9 mouse cellular contexts compared by ENCODE assay signal in the genomic region with DNA sequence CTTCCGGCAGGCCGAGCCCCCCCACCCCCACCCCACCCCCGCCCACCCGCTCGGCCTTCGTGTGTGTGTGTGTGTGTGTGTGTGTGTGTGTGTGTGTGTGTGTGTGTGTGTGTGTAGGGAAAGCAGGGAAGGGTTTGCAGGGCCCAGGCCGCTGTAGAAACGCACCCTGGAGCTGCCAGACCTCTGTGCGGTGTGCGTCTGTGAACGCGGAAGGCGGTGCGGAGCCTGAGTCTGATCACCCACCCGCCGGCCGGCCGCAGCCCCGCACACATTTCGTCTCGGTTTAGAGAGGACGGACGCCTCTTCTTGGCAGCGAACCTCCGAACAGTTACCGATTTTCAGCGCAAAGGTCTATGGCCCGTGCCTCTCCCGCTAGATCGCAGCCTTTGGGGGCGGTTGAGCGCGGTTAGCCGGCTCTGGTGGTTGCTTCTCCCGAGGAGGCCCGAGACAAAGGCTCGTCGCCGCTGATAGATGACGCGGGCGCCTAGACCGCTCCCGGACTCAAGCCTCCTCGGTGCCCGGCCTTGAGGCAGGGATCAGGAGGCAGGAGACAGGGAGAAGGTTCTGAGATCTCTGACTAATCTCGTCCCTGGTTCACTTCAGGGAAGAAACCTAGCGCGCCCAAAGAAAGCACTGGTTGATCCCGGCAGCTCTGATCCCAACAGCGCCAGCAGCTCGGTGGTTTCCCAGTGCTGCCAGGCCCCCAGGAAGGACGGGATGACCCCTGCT. TPM values are rescaled to one million over a fixed set of nuclear protein-coding genes. Genes with fewer than 3 reads are reported as not detected.
DNase-seq lines count a peak whose midpoint lies in the region; ATAC-seq and TF ChIP-seq lines count a peak whose summit lies in the region.
"Had no signal": no experiment of that assay in that cellular context is flagged by ENCODE, and none has a peak within 500 bp of the region (broad histone marks: within the 10 kb centered on the region; RNA-seq: fewer than 3 reads in every experiment).

No protein-coding gene starts in this region.

- peaks cover 100% of the 10 kb centered on the region for H3K27me3 ChIP-seq in heart, embryonic 14.5 days (ENCODE audit: control insufficient read depth, insufficient read depth, low read length)
- peaks cover 96% of the 10 kb centered on the region for H3K27me3 ChIP-seq in E14TG2a.4 (ENCODE audit: insufficient read depth, low read length)
- H3K27me3 ChIP-seq in forebrain, embryonic 15.5 days: peaks cover 99% of the 10 kb centered on the region
- H3K27me3 ChIP-seq in limb, embryonic 14.5 days (ENCODE audit: control insufficient read depth, insufficient read depth, low read length): peaks cover 96% of the 10 kb centered on the region

- peak overlapping the region; percentile 60 for H3K4me2 ChIP-seq in heart, embryonic 14.5 days (ENCODE audit: low read length)
- H3K4me2 ChIP-seq in forebrain, embryonic 15.5 days (replicated peaks): peak overlapping the region; percentile 26
- peak overlapping the region; percentile 53 for H3K4me2 ChIP-seq in limb, embryonic 14.5 days (replicated peaks; ENCODE audit: low read depth, low read length, severe bottlenecking)

- H3K27ac ChIP-seq in heart, embryonic 14.5 days (replicated peaks in 1 of 2; ENCODE audit: control insufficient read depth in 1 of 2, insufficient read depth in 1 of 2, low read depth in 2 of 2, low read length in 2 of 2): no peak overlapping the region
- H3K27ac ChIP-seq in forebrain, embryonic 15.5 days (replicated peaks): no peak overlapping the region
- no peak overlapping the region for H3K27ac ChIP-seq in limb, embryonic 14.5 days (replicated peaks; ENCODE audit: low read depth, low read length)

- under 1% methylated on average over 53 of the region's 53 CpGs for WGBS in heart, embryonic 14.5 days
- under 1% methylated on average over 52 of the region's 53 CpGs for WGBS in forebrain, embryonic 15.5 days
- under 1% methylated on average over 42 of the region's 53 CpGs for WGBS in limb, embryonic 14.5 days

- H3K9me3 ChIP-seq in heart, embryonic 14.5 days (ENCODE audit: control insufficient read depth, low read length): no peaks in the 10 kb centered on the region
- H3K9me3 ChIP-seq in E14TG2a.4 (ENCODE audit: low read length): no peaks in the 10 kb centered on the region
- H3K9me3 ChIP-seq in forebrain, embryonic 15.5 days: no peaks in the 10 kb centered on the region
- H3K9me3 ChIP-seq in limb, embryonic 14.5 days (ENCODE audit: control insufficient read depth, low read length): no peaks in the 10 kb centered on the region

- no peak for DNase-seq in heart, adult 8-10 months (ENCODE audit: low spot score)
- DNase-seq in limb, embryonic 14.5 days (ENCODE audit: low spot score): no peak
- DNase-seq in layer of hippocampus, postnatal 36 days: no peak
- DNase-seq in layer of hippocampus, postnatal 25 days (ENCODE audit: extremely low spot score in 1 of 2, low spot score in 1 of 2): no peak
- DNase-seq in left cerebral cortex, postnatal 14 days (ENCODE audit: low spot score in 2 of 2): no peak

- intact Hi-C loops in left cerebral cortex, postnatal 14 days (cut with DNase I): no loop called here

- no peak for ATAC-seq in heart, embryonic 14.5 days (ENCODE audit: insufficient number of reproducible peaks, insufficient read depth, low FRiP score, low read depth)
- no peak for ATAC-seq in forebrain, embryonic 15.5 days (replicated peaks)
- no peak for ATAC-seq in limb, embryonic 14.5 days (ENCODE audit: low FRiP score, low read depth)

- 0 out of 2 replicates have a peak, but pooled peaks have one; percentile 9 for TF ChIP-seq POLR2A in limb, embryonic 14.5 days (IDR thresholded peaks at IDR 0.05; ENCODE audit: borderline replicate concordance, extremely low read depth, insufficient read depth, insufficient read length)

- peaks cover 0 to 4% of the 10 kb centered on the region in 2 experiments; a peak in 2 of 4 replicates for H3K4me1 ChIP-seq in heart, embryonic 14.5 days (ENCODE audit: control insufficient read depth in 2 of 2, insufficient read depth in 2 of 2, low read length in 2 of 2)
- peaks cover 46% of the 10 kb centered on the region for H3K4me1 ChIP-seq in E14TG2a.4 (replicated peaks; ENCODE audit: low read depth, low read length)
- peaks cover 6% of the 10 kb centered on the region; the same call in 1 of the 2 replicates for H3K4me1 ChIP-seq in forebrain, embryonic 15.5 days
- peaks cover 5% of the 10 kb centered on the region for H3K4me1 ChIP-seq in limb, embryonic 14.5 days (ENCODE audit: control insufficient read depth, insufficient read depth, low read length)

- H3K9ac ChIP-seq in heart, embryonic 14.5 days (ENCODE audit: low read length): no peak overlapping the region
- H3K9ac ChIP-seq in forebrain, embryonic 15.5 days (replicated peaks): no peak overlapping the region
- H3K9ac ChIP-seq in limb, embryonic 14.5 days (ENCODE audit: low read depth, low read length, severe bottlenecking): peak overlapping the region; percentile 60

- H3K4me3 ChIP-seq in heart, embryonic 14.5 days (ENCODE audit: control insufficient read depth in 1 of 2, insufficient read depth in 1 of 2, low read depth in 1 of 2, low read length in 2 of 2): peak overlapping the region; percentile 20 to 29
- H3K4me3 ChIP-seq in E14TG2a.4 (replicated peaks; ENCODE audit: low read length): peak overlapping the region; percentile 69
- H3K4me3 ChIP-seq in forebrain, embryonic 15.5 days: peak overlapping the region; percentile 13
- peak overlapping the region; percentile 34 for H3K4me3 ChIP-seq in limb, embryonic 14.5 days (replicated peaks; ENCODE audit: low read length)

- H3K36me3 ChIP-seq in heart, embryonic 14.5 days (ENCODE audit: control insufficient read depth, insufficient read depth, low read length): no peaks in the 10 kb centered on the region
- no peaks in the 10 kb centered on the region for H3K36me3 ChIP-seq in E14TG2a.4 (ENCODE audit: insufficient read depth, low read length)
- H3K36me3 ChIP-seq in forebrain, embryonic 15.5 days: no peaks in the 10 kb centered on the region
- H3K36me3 ChIP-seq in limb, embryonic 14.5 days (ENCODE audit: control insufficient read depth, insufficient read depth, low read length): no peaks in the 10 kb centered on the region

- no peak for TF ChIP-seq CTCF in E14TG2a.4 (conservative IDR thresholded peaks at IDR 0.05; ENCODE audit: low read length)

RNA-seq across cellular contexts. Expression of a gene that starts 6.3 kb away (rescaled TPM):
- not detected in 2 replicates for polyA plus RNA-seq in heart, embryonic 14.5 days (2014; fragmentation: Nextera tagmentation; extraction: Ambion mirVana)
- total RNA-seq in heart, adult 8-10 months (2022): not detected
- polyA plus RNA-seq in forebrain, embryonic 15.5 days (2015; fragmentation: Nextera tagmentation; extraction: Ambion mirVana): not detected in 2 replicates
- 3.6 and 4.5 TPM in 2 replicates for polyA plus RNA-seq in limb, embryonic 14.5 days (2012; rRNA removed)
- 4.0 and 4.2 TPM in 2 replicates for polyA plus RNA-seq in limb, embryonic 14.5 days (2014; fragmentation: Nextera tagmentation; extraction: Ambion mirVana)
- not detected for total RNA-seq in layer of hippocampus, postnatal 36 days (2021)
- not detected for total RNA-seq in layer of hippocampus, postnatal 25 days (2021)
- not detected for total RNA-seq in left cerebral cortex, postnatal 14 days (2021)
- polyA plus RNA-seq: gonadal fat pad, adult 2 months had no signal

RNA-seq across cellular contexts. Expression of a gene that starts 11.3 kb away (rescaled TPM):
- not detected in 2 replicates for polyA plus RNA-seq in heart, embryonic 14.5 days (2014; fragmentation: Nextera tagmentation; extraction: Ambion mirVana)
- not detected for total RNA-seq in heart, adult 8-10 months (2022)
- polyA plus RNA-seq in forebrain, embryonic 15.5 days (2015; fragmentation: Nextera tagmentation; extraction: Ambion mirVana): not detected in 2 replicates
- 7.4 and 7.6 TPM in 2 replicates for polyA plus RNA-seq in limb, embryonic 14.5 days (2012; rRNA removed)
- polyA plus RNA-seq in limb, embryonic 14.5 days (2014; fragmentation: Nextera tagmentation; extraction: Ambion mirVana): 1.4 TPM in 2 replicates
- not detected for total RNA-seq in layer of hippocampus, postnatal 36 days (2021)
- not detected for total RNA-seq in layer of hippocampus, postnatal 25 days (2021)
- not detected for total RNA-seq in left cerebral cortex, postnatal 14 days (2021)

RNA-seq across cellular contexts. Expression of a gene that starts 22.0 kb away (rescaled TPM):
- polyA plus RNA-seq in heart, embryonic 14.5 days (2014; fragmentation: Nextera tagmentation; extraction: Ambion mirVana): not detected in 2 replicates
- total RNA-seq in heart, adult 8-10 months (2022): not detected
- polyA plus RNA-seq in forebrain, embryonic 15.5 days (2015; fragmentation: Nextera tagmentation; extraction: Ambion mirVana): not detected in 2 replicates
- polyA plus RNA-seq in limb, embryonic 14.5 days (2012; rRNA removed): 2.5 and 2.9 TPM in 2 replicates
- 6.1 and 7.7 TPM in 2 replicates for polyA plus RNA-seq in limb, embryonic 14.5 days (2014; fragmentation: Nextera tagmentation; extraction: Ambion mirVana)
- total RNA-seq in layer of hippocampus, postnatal 36 days (2021): not detected
- not detected for total RNA-seq in layer of hippocampus, postnatal 25 days (2021)
- total RNA-seq in left cerebral cortex, postnatal 14 days (2021): not detected
- polyA plus RNA-seq: gonadal fat pad, adult 2 months had no signal

RNA-seq across cellular contexts. Expression of a gene that starts 23.7 kb away (rescaled TPM):
- polyA plus RNA-seq in heart, embryonic 14.5 days (2014; fragmentation: Nextera tagmentation; extraction: Ambion mirVana): not detected in 2 replicates
- not detected for total RNA-seq in heart, adult 8-10 months (2022)
- not detected in 2 replicates for polyA plus RNA-seq in forebrain, embryonic 15.5 days (2015; fragmentation: Nextera tagmentation; extraction: Ambion mirVana)
- polyA plus RNA-seq in limb, embryonic 14.5 days (2012; rRNA removed): 9.7 and 14.3 TPM in 2 replicates
- 5.8 and 6.0 TPM in 2 replicates for polyA plus RNA-seq in limb, embryonic 14.5 days (2014; fragmentation: Nextera tagmentation; extraction: Ambion mirVana)
- not detected for total RNA-seq in layer of hippocampus, postnatal 36 days (2021)
- not detected for total RNA-seq in layer of hippocampus, postnatal 25 days (2021)
- not detected for total RNA-seq in left cerebral cortex, postnatal 14 days (2021)

RNA-seq across cellular contexts. Expression of a gene that starts 24.3 kb away (rescaled TPM):
- polyA plus RNA-seq in heart, embryonic 14.5 days (2014; fragmentation: Nextera tagmentation; extraction: Ambion mirVana): 0.07 TPM in 1 of 2 replicates, not detected in the other
- total RNA-seq in heart, adult 8-10 months (2022): under 1 TPM in 1 of 4 experiments, not detected in 3; 0.12 TPM
- polyA plus RNA-seq in forebrain, embryonic 15.5 days (2015; fragmentation: Nextera tagmentation; extraction: Ambion mirVana): not detected in 2 replicates
- 7.6 and 9.0 TPM in 2 replicates for polyA plus RNA-seq in limb, embryonic 14.5 days (2012; rRNA removed)
- polyA plus RNA-seq in limb, embryonic 14.5 days (2014; fragmentation: Nextera tagmentation; extraction: Ambion mirVana): 2.6 and 3.5 TPM in 2 replicates
- total RNA-seq in layer of hippocampus, postnatal 36 days (2021): not detected
- total RNA-seq in layer of hippocampus, postnatal 25 days (2021): not detected
- not detected for total RNA-seq in left cerebral cortex, postnatal 14 days (2021)

Comparison
In these comparisons a context has a peak if more than half of its experiments do, and no peak if none do; other contexts are left out.
1. H3K4me3 ChIP-seq: peak in every context shown above with its lines; median percentile 69 in E14TG2a.4; 34 in limb, embryonic 14.5 days; 24 in heart, embryonic 14.5 days; 13 in forebrain, embryonic 15.5 days.